Mouse (Mus musculus): Measurements from ENCODE around the gene Fth1.

Gene Fth1

GRCm38 (mm10) chr19:10022414-10023303 is 42.3 kb downstream of the Fth1 start:
- no peak for DNase-seq (ENCODE audit: low spot score)

- no peak for DNase-seq (ENCODE audit: low spot score)
These were observed 42.9 kb downstream of the Fth1 start for GRCm38 (mm10) chr19:10023304-10023758.

- no peak for DNase-seq (ENCODE audit: low spot score)
These were observed 44.9 kb downstream of the Fth1 start for GRCm38 (mm10) chr19:10025169-10025875.

GRCm38 (mm10) chr19:10029746-10030145 is 49.3 kb downstream of the Fth1 start:
- no peak for DNase-seq (ENCODE audit: low spot score)

DNA sequence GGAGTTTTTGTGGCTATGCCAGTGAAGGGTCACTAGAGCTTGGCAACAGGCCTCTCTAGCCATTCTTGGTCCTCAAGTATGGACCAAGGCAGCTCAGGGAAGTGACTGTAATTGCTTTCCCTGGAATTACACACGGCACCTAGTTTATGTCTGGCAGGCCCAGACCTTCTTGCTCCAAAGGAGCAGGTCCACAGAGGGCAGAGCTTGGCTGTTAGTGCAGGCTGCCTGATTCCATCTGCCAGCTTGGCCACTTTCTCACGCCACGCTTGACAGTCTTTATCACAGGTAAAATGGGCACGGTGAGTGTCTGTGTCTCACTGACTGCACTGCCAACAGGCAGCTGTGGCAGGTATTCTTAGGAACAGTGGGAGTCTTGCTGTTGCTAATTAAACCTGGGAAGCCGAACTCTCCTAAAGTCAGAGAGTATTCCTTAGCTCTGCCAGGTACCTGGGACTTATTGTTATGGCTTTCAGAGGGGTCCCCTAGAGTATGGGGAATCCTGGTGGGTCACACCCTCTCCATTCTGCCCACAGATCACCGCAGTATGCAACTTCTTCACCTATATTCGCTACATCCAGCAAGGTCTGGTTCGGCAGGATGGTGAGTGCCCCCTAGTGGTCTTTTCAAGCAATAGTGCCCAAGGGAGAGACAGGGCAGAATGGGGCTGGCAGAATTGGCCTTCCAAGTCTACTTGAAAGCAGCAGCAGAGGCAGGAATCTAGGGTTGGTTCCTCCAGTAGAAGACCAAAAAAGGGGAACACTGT is 53.0 kb downstream of the Fth1 start:
- no peak for DNase-seq (ENCODE audit: low spot score)

DNA sequence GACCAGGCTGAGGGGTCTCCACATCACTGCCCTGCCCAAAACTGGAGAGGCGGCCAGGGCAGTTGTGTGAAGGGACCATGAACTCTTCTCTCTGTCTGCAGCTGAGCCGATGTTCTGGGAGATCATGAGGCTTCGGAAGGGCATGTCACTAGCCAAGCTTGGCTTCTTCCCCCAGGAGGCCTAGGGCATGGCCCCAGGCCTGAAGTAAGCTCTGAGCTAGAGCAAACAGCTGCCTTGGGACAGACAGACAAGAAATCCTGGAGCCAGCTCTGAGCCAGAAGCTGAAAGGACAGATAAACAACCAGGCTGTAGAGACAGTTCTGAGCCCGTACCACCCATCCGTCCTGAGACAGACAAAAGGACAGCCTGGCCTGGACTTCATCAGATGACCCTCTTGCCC is 54.0 kb downstream of the Fth1 start:
- DNase-seq (ENCODE audit: low spot score), result no peak
